Mouse (Mus musculus) forebrain, embryonic 10.5 days (tissue): Measurements from ENCODE around the gene Baz1a. TPM values are rescaled to one million over a fixed set of nuclear protein-coding genes. Genes with fewer than 3 reads are reported as not detected.
"Not testable (repeated sequence)": the region's sequence is repeated elsewhere in the genome, so short reads cannot be mapped to it uniquely, and the experiment has no call there.

Experiments used
- DNase-seq: peaks from one replicate; pipeline ENCODE4 v3.0.0-alpha.2; 2017; ENCODE audit warnings: low spot score; ENCODE audit errors: extremely low spot score
- H3K27ac ChIP-seq: fragments of 300-500 bp; sonication (generic); 2 replicates; pipeline ENCODE4 v1.5.1; 2016; ENCODE audit warnings: mild to moderate bottlenecking
- H3K27me3 ChIP-seq: fragments of 300-500 bp; sonication (generic); 2 replicates; pipeline ENCODE4 v1.6.1; 2016; ENCODE audit warnings: mild to moderate bottlenecking; ENCODE audit not compliant: poor library complexity, severe bottlenecking
- H3K36me3 ChIP-seq: fragments of 300-500 bp; sonication (generic); replicated peaks from 2 replicates; pipeline ENCODE4 v1.6.1; 2016; ENCODE audit warnings: mild to moderate bottlenecking, moderate library complexity
- H3K4me1 ChIP-seq: fragments of 300-500 bp; sonication (generic); 2 replicates; pipeline ENCODE4 v1.6.1; 2016
- H3K4me3 ChIP-seq: fragments of 300-500 bp; sonication (generic); 2 replicates; pipeline ENCODE4 v1.5.1; 2016; ENCODE audit warnings: mild to moderate bottlenecking, moderate library complexity
- H3K9me3 ChIP-seq: fragments of 300-500 bp; sonication (generic); 2 replicates; pipeline ENCODE4 v1.6.1; 2016; ENCODE audit warnings: mild to moderate bottlenecking, moderate library complexity
- WGBS: fragments of 180-500 bp; shearing (Covaris S2); methylation state at CpG from one replicate; pipeline ENCODE4 v1.1.7; 2016; 5-methylcytosine and 5-hydroxymethylcytosine counted together
- polyA plus RNA-seq: library from polyadenylated mRNA; unstranded; fragments of >200 nt; fragmentation: Nextera tagmentation; extraction: Ambion mirVana; gene quantifications from 2 replicates; pipeline ENCODE4 v1.2.1, GENCODE M21; 2016

Baz1a gene
- polyA plus RNA-seq, 1 experiment from 2014 or later: 35.6 TPM

GRCm38 (mm10) chr12:54937581-54938343 is 76.4 kb downstream of the Baz1a start:
- DNase-seq, H3K9me3 ChIP-seq, H3K4me3 ChIP-seq, H3K4me1 ChIP-seq, H3K27ac ChIP-seq, H3K27me3 ChIP-seq: not testable (repeated sequence)
- 91% methylated on average over 5 of the region's 5 CpGs for WGBS
- H3K36me3 ChIP-seq: peaks cover 95% of the 10 kb centered on the region

GRCm38 (mm10) chr12:54910387-54910786 is 103.8 kb downstream of the Baz1a start:
- no peaks in the 10 kb centered on the region for H3K9me3 ChIP-seq
- H3K27ac ChIP-seq: no peak overlapping the region
- 90% methylated on average over 3 of the region's 3 CpGs for WGBS
- peaks cover 98% of the 10 kb centered on the region for H3K36me3 ChIP-seq
- H3K4me3 ChIP-seq: no peak overlapping the region
- H3K27me3 ChIP-seq: no peaks in the 10 kb centered on the region
- DNase-seq: no peak
- no peaks in the 10 kb centered on the region for H3K4me1 ChIP-seq

- H3K36me3 ChIP-seq: peaks cover 51% of the 10 kb centered on the region
- not testable (repeated sequence) for H3K27me3 ChIP-seq, H3K4me1 ChIP-seq, H3K4me3 ChIP-seq, H3K27ac ChIP-seq, H3K9me3 ChIP-seq, DNase-seq
- 73% methylated on average over 2 of the region's 2 CpGs for whole genome bisulfite sequencing
Measured at GRCm38 (mm10) chr12:54892559-54892958, 121.6 kb downstream of the Baz1a start.

- Histone ChIP-seq H3K4me1 (no peaks in the 10 kb centered on the region), H3K36me3 (peaks cover 31% of the 10 kb centered on the region), H3K27ac (no peak overlapping the region), H3K27me3 (no peaks in the 10 kb centered on the region), H3K4me3 (no peak overlapping the region), H3K9me3 (no peaks in the 10 kb centered on the region)
- 100% methylated on average over 2 of the region's 2 CpGs for WGBS
- DNase-seq: no peak
Measured at GRCm38 (mm10) chr12:54890426-54890825, 123.7 kb downstream of the Baz1a start.

- no peak overlapping the region for H3K27ac ChIP-seq
- no peaks in the 10 kb centered on the region for H3K27me3 ChIP-seq
- no peak for DNase-seq
- H3K36me3 ChIP-seq: peaks cover 17% of the 10 kb centered on the region
- no peaks in the 10 kb centered on the region for H3K4me1 ChIP-seq
- no peaks in the 10 kb centered on the region for H3K9me3 ChIP-seq
- 92% methylated on average over 4 of the region's 4 CpGs for WGBS
- no peak overlapping the region for H3K4me3 ChIP-seq
Measured at GRCm38 (mm10) chr12:54887580-54888127, 126.5 kb downstream of the Baz1a start.

GRCm38 (mm10) chr12:54879630-54880029 is 134.5 kb downstream of the Baz1a start:
- peak; percentile 49 for DNase-seq
- H3K36me3 ChIP-seq: no peaks in the 10 kb centered on the region
- no peak overlapping the region for H3K27ac ChIP-seq
- WGBS: 15% methylated on average over 6 of the region's 6 CpGs
- no peak overlapping the region for H3K4me3 ChIP-seq
- no peaks in the 10 kb centered on the region for H3K9me3 ChIP-seq
- no peaks in the 10 kb centered on the region; the same call in 1 of the 2 replicates for H3K4me1 ChIP-seq
- H3K27me3 ChIP-seq: no peaks in the 10 kb centered on the region

GRCm38 (mm10) chr12:54879211-54879610 is 134.9 kb downstream of the Baz1a start:
- H3K4me3 ChIP-seq: no peak overlapping the region
- 80% methylated on average over 5 of the region's 5 CpGs for WGBS
- H3K27me3 ChIP-seq: no peaks in the 10 kb centered on the region
- H3K9me3 ChIP-seq: no peaks in the 10 kb centered on the region
- no peak overlapping the region for H3K27ac ChIP-seq
- H3K4me1 ChIP-seq: no peaks in the 10 kb centered on the region; the same call in 1 of the 2 replicates
- no peaks in the 10 kb centered on the region for H3K36me3 ChIP-seq
- DNase-seq: no peak

- no peaks in the 10 kb centered on the region; the same call in 1 of the 2 replicates for H3K4me1 ChIP-seq
- no peaks in the 10 kb centered on the region for H3K9me3 ChIP-seq
- no peak overlapping the region for H3K27ac ChIP-seq
- no peak for DNase-seq
- H3K4me3 ChIP-seq: no peak overlapping the region
- no peaks in the 10 kb centered on the region for H3K36me3 ChIP-seq
- 87% methylated on average over 1 of the region's 1 CpGs for WGBS
- H3K27me3 ChIP-seq: no peaks in the 10 kb centered on the region
Measured at GRCm38 (mm10) chr12:54877875-54878274, 136.3 kb downstream of the Baz1a start.

GRCm38 (mm10) chr12:54876879-54877278 is 137.3 kb downstream of the Baz1a start:
- no peaks in the 10 kb centered on the region; the same call in 1 of the 2 replicates for H3K4me1 ChIP-seq
- no peaks in the 10 kb centered on the region for H3K36me3 ChIP-seq
- no peaks in the 10 kb centered on the region for H3K27me3 ChIP-seq
- no peak overlapping the region for H3K4me3 ChIP-seq
- no peak for DNase-seq
- no peaks in the 10 kb centered on the region for H3K9me3 ChIP-seq
- no peak overlapping the region for H3K27ac ChIP-seq
- 33% methylated on average over 5 of the region's 5 CpGs for WGBS

- H3K4me1 ChIP-seq: no peaks in the 10 kb centered on the region; the same call in 1 of the 2 replicates
- DNase-seq: no peak
- no peaks in the 10 kb centered on the region for H3K27me3 ChIP-seq
- whole genome bisulfite sequencing: 79% methylated on average over 6 of the region's 6 CpGs
- H3K4me3 ChIP-seq: no peak overlapping the region
- H3K27ac ChIP-seq: no peak overlapping the region
- H3K9me3 ChIP-seq: no peaks in the 10 kb centered on the region
- H3K36me3 ChIP-seq: no peaks in the 10 kb centered on the region
Measured at GRCm38 (mm10) chr12:54874711-54875110, 139.4 kb downstream of the Baz1a start.

- H3K4me1 ChIP-seq: peaks cover 22% of the 10 kb centered on the region
Measured at GRCm38 (mm10) chr12:54862606-54863535, 151.3 kb downstream of the Baz1a start, which contains the start of gene Cfl2. Gene Cfl2, minus strand, starts transcription at chr12:54862877.

GRCm38 (mm10) chr12:54861991-54862605 is 152.1 kb downstream of the Baz1a start:
- Histone ChIP-seq H3K4me3 (peak overlapping the region; percentile 86), H3K4me1 (peaks cover 22% of the 10 kb centered on the region), H3K9me3 (no peaks in the 10 kb centered on the region), H3K27ac (peak overlapping the region; percentile 99), H3K27me3 (no peaks in the 10 kb centered on the region), H3K36me3 (peaks cover 40% of the 10 kb centered on the region)
- no peak for DNase-seq
- under 1% methylated on average over 36 of the region's 36 CpGs for WGBS

More at GRCm38 (mm10) chr12:54862606-54863535, 151.3 kb downstream of the Baz1a start, which contains the start of gene Cfl2:
- H3K36me3 ChIP-seq: peaks cover 32% of the 10 kb centered on the region
- H3K4me3 ChIP-seq: peak within 1 kb of the TSS; percentile 86
- WGBS: 1% methylated on average over 82 of the region's 82 CpGs
- peaks cover 2% of the 10 kb centered on the region; the same call in 1 of the 2 replicates for H3K9me3 ChIP-seq
- H3K27me3 ChIP-seq: no peaks in the 10 kb centered on the region
- H3K27ac ChIP-seq: peak within 1 kb of the TSS; percentile 99
- DNase-seq: peak; percentile 87
